Mouse (Mus musculus): ENCODE data around the gene Adgra1. TPM values are rescaled to one million over a fixed set of nuclear protein-coding genes. Genes with fewer than 3 reads are reported as not detected.

Gene Adgra1
- total RNA-seq, 1 experiment from 2014 or later = 2.9 TPM

- peak; percentile 76 for DNase-seq
Observed at GRCm38 (mm10) chr7:139905661-139906060, 71.7 kb downstream of the Adgra1 start.

GRCm38 (mm10) chr7:139908176-139908575, 74.2 kb downstream of the Adgra1 start:
- DNase-seq = no peak

- DNase-seq = no peak
Observed at GRCm38 (mm10) chr7:139909469-139909868, 75.5 kb downstream of the Adgra1 start.

GRCm38 (mm10) chr7:139910204-139910835, 76.3 kb downstream of the Adgra1 start:
- no peak for DNase-seq

- DNase-seq = peak; percentile 24
Observed at GRCm38 (mm10) chr7:139914141-139915047, 80.4 kb downstream of the Adgra1 start.

GRCm38 (mm10) chr7:139915646-139916257, 81.8 kb downstream of the Adgra1 start:
- no peak for DNase-seq

GRCm38 (mm10) chr7:139916345-139916744, 82.4 kb downstream of the Adgra1 start:
- DNase-seq = no peak

- no peak for DNase-seq
Observed at GRCm38 (mm10) chr7:139918262-139918661, 84.3 kb downstream of the Adgra1 start.

Other genes starting within 250 kb of the Adgra1 start
- 0.48 and 0.56 TPM in 2 replicates for gene Cfap46, start 150.4 kb upstream of the Adgra1 start, total RNA-seq (2021)
- gene Kndc1, start 60.5 kb downstream of the Adgra1 start, total RNA-seq (2021) = 0.63 and 0.71 TPM in 2 replicates
- gene Utf1, start 109.6 kb downstream of the Adgra1 start, total RNA-seq (2021) = not detected in 2 replicates
- gene 6430531B16Rik, start 144.6 kb downstream of the Adgra1 start, total RNA-seq (2021) = not detected in 2 replicates
- 1.5 and 3.0 TPM in 2 replicates for gene Adam8, start 158.4 kb downstream of the Adgra1 start, total RNA-seq (2021)
- 16.3 and 18.2 TPM in 2 replicates for gene Zfp511, start 202.2 kb downstream of the Adgra1 start, total RNA-seq (2021)
- gene Tubgcp2, start 202.5 kb downstream of the Adgra1 start, total RNA-seq (2021) = 27.2 and 28.0 TPM in 2 replicates
- gene Msx3, start 214.9 kb downstream of the Adgra1 start, total RNA-seq (2021) = not detected in 2 replicates
- gene Caly, start 248.4 kb downstream of the Adgra1 start, total RNA-seq (2021) = 6.8 and 7.7 TPM in 2 replicates